Mouse (Mus musculus): Measurements from ENCODE around the gene Pafah1b1.

The Pafah1b1 gene

DNA sequence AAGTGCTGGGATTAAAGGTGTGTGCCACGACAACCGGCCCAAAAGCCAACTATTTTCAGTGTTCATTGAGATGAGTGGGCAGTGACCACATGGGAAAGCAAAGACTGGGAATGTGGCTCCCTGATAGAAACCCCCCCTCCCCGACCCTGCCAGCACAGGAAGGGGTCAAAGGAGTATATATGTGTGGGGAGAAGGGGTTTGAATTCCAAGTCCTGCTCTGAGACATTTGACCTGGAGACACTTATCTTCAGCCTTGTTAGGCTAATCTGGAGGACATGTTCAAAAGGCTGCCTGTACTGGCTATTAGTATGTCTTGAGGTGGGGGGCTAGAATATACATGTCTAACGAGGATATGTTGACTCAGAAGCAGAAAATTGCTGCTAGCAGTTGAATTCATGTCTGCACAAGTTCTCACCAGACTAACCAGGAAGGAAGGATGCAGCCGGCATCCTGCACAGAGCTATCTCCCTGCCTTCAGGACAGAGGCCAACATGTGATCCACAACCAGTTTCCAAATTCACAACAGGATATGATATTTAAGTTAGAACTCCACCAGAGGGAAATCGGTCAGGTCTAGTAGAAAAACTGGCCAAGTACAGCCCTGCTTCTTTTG lies 51.5 kb downstream of the Pafah1b1 start:
- peak; percentile 75 for TF ChIP-seq GATA4 (IDR thresholded peaks at IDR 0.05; ENCODE audit: insufficient replicate concordance, low read length)

DNA sequence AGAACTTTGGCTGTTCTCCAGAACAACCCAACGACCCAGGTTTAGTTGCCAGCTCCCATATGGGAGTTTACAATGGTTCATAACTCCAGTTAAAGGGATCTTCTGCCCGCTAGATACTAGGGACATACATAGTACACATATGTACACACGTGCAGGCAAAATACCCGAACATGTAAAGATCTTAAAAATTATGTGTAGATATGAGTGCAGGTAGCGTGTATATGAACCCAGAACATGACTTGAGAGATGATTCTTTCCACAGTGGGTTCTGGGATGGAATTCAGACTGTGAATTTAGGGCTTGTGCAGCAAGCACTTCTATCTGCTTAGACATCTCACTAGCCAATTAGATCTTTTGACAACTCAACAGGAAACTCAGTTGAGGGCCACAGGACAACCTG lies 52.6 kb downstream of the Pafah1b1 start:
- TF ChIP-seq GATA4 (IDR thresholded peaks at IDR 0.05; ENCODE audit: insufficient replicate concordance, low read length): no peak

- TF ChIP-seq GATA4 (IDR thresholded peaks at IDR 0.05; ENCODE audit: insufficient replicate concordance, low read length): no peak
Measured at GRCm38 (mm10) chr11:74671013-74671412, 53.5 kb downstream of the Pafah1b1 start.

GRCm38 (mm10) chr11:74670151-74670550 lies 54.3 kb downstream of the Pafah1b1 start:
- no peak for TF ChIP-seq GATA4 (IDR thresholded peaks at IDR 0.05; ENCODE audit: insufficient replicate concordance, low read length)

DNA sequence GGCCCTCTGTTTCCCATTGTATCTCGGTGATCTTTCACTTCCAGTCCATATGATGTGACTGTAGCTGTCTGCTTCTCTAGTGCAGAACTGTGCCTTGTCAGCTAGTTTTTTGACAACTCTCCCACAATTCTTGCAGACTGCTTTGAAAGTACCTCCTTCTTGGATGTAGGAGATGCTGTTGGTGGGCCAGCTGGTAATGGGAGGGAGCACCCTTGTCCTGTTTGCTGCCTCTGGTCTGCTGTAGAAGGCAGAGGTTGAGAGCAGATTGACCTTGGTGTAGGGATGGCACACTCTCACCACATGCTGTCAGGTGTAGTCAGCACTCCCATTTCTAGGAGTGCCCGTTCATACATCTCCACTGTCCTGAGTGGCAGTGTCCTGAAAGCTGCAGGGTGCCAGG lies 55.5 kb downstream of the Pafah1b1 start:
- TF ChIP-seq GATA4 (IDR thresholded peaks at IDR 0.05; ENCODE audit: insufficient replicate concordance, low read length): no peak

DNA sequence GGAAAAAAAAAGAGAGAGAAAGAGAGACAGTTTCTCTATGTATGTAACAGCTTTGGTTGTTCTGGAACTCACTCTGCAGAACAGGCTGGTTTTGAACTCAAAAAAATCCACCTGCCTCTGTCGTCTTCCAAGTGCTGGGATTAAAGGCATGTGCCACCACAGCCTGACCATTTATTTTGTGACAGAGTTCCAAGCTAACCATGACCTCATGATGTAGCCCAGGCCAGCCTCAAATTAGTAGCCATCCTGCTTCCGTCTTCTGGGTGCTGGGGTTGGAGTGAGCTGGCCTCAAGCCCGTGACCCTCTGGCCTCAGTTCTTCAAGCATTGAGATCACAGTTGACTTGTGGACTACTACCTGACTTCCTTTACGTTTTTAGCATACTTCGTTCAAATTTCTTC lies 56.0 kb downstream of the Pafah1b1 start:
- no peak for TF ChIP-seq GATA4 (IDR thresholded peaks at IDR 0.05; ENCODE audit: insufficient replicate concordance, low read length)

GRCm38 (mm10) chr11:74667582-74668010 lies 56.9 kb downstream of the Pafah1b1 start:
- TF ChIP-seq GATA4 (IDR thresholded peaks at IDR 0.05; ENCODE audit: insufficient replicate concordance, low read length): no peak

DNA sequence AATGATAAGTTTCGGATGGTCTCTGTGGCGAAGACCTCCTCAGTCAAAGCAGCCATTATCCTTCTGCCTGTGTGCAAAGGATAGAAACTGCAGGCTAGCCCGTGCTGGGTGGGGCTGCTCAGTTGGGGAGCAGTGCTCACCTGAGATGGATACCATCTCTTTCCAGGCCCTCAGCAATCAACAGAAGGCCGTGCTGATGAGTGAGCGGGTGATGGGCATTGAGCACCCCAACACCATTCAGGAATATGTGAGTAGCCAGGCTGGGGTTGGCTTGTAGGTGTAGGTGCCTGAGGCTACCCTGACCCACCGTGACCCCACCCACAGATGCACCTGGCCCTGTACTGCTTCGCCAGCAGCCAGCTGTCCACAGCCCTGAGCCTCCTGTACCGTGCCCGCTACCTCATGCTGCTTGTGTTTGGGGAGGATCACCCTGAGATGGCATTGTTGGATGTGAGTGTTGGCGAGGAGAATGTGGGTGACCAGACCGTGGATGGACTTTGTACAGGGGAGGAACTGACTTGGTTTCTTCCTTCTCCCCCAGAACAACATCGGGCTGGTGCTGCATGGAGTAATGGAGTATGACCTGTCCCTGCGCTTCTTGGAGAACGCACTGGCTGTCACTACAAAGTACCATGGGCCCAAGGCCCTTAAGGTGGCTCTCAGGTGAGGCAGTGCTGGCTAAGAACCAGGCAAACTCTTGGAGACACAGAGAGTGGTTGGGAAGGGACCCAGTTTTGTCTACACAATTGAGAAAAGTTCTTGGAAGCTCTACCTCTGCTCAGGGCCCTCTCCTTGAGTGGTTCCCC lies 57.5 kb downstream of the Pafah1b1 start:
- TF ChIP-seq GATA4 (IDR thresholded peaks at IDR 0.05; ENCODE audit: insufficient replicate concordance, low read length): no peak

GRCm38 (mm10) chr11:74666284-74666652 lies 58.2 kb downstream of the Pafah1b1 start:
- no peak for TF ChIP-seq GATA4 (IDR thresholded peaks at IDR 0.05; ENCODE audit: insufficient replicate concordance, low read length)

- TF ChIP-seq GATA4 (IDR thresholded peaks at IDR 0.05; ENCODE audit: insufficient replicate concordance, low read length): no peak
Measured at GRCm38 (mm10) chr11:74665631-74666283, 58.7 kb downstream of the Pafah1b1 start.

- no peak for TF ChIP-seq GATA4 (IDR thresholded peaks at IDR 0.05; ENCODE audit: insufficient replicate concordance, low read length)
Measured at GRCm38 (mm10) chr11:74664906-74665305, 59.6 kb downstream of the Pafah1b1 start.

- no peak for TF ChIP-seq GATA4 (IDR thresholded peaks at IDR 0.05; ENCODE audit: insufficient replicate concordance, low read length)
Measured at GRCm38 (mm10) chr11:74664279-74664678, 60.2 kb downstream of the Pafah1b1 start.

DNA sequence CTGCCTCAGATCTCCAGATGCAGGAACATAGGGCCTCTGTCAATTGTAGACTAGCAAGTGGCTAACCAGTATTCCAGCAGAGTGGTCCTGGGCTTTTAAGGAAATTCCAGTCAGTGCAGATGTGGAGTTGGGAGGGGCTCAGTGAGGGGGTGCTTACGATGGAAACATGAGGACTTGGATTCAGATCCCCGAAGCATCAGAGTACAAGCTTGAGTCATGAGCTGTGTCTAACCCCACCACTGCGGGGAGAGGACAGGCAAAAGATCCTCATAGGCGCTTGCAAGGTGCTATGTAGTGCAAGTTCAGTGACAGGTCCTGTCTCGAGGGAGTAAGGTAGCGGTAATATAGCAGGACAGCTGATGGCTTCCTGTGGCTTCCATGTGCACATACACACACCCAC lies 62.2 kb downstream of the Pafah1b1 start:
- no peak for TF ChIP-seq GATA4 (IDR thresholded peaks at IDR 0.05; ENCODE audit: insufficient replicate concordance, low read length)

DNA sequence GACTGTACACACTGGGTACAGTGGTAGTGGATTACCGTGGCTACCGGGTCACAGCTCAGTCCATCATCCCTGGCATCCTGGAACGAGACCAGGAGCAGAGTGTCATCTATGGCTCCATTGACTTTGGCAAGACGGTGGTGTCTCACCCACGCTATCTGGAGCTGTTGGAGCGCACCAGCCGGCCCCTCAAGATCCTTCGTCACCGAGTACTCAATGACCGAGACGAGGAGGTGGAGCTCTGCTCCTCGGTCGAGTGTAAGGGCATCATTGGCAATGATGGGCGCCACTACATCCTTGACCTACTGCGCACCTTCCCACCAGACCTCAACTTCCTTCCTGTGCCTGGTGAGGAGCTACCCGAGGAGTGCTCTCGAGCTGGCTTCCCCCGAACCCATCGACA lies 62.8 kb downstream of the Pafah1b1 start:
- no peak for TF ChIP-seq GATA4 (IDR thresholded peaks at IDR 0.05; ENCODE audit: insufficient replicate concordance, low read length)

DNA sequence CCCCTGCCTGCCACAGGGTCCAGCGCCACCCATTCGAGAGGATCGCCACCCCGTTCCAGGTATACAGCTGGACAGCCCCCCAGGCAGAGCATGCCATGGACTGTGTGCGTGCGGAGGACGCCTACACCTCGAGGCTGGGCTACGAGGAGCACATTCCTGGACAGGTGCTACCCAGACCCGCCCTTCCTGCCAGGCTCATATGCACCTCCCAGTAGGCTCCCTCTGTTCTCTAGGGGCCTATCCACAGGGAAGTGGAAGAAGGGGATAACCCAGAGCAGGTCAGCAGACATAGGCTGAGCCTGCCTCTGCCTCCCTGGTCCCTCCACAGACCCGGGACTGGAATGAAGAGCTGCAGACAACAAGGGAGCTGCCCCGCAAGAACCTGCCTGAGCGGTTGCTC lies 64.1 kb downstream of the Pafah1b1 start:
- TF ChIP-seq GATA4 (IDR thresholded peaks at IDR 0.05; ENCODE audit: insufficient replicate concordance, low read length): no peak

GRCm38 (mm10) chr11:74655941-74656340 lies 68.5 kb downstream of the Pafah1b1 start:
- TF ChIP-seq GATA4 (IDR thresholded peaks at IDR 0.05; ENCODE audit: insufficient replicate concordance, low read length): no peak
